Mouse (Mus musculus): ENCODE data around the gene Snd1. TPM values are rescaled to one million over a fixed set of nuclear protein-coding genes. Genes with fewer than 3 reads are reported as not detected.
A peak's percentile ranks its signal among the peaks of the same experiment; 100 is the strongest.

Gene Snd1
- polyA plus RNA-seq, 1 experiment from 2014 or later: 139 TPM

DNA sequence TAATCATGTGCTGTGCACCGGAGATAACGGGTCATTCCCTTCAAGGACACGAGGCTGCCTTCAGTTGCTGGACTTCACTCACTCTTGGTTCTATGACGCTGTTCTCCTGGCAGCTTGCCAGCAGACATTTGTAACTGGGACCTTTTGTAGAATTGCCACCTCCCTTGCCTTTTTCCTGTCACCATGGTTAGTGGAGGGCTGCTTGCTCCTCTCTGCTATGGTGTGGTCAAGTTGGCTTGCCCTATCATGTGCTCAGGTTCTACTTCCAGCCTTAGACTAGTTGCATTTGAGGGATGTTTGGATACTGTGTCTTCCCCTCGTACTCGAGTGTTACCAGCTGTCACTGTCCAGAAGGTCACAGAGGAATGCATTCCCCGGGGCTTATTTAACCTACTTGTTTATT, 143.8 kb downstream of the Snd1 start:
- H3K4me3 ChIP-seq (ENCODE audit: low read depth, low read length): no peak overlapping the region
- peak; percentile 74 for DNase-seq (ENCODE audit: low spot score)
- 22% methylated on average over 7 of the region's 7 CpGs for WGBS
- no peaks in the 10 kb centered on the region for H3K9me3 ChIP-seq (ENCODE audit: control insufficient read depth, low read length)
- H3K27ac ChIP-seq (ENCODE audit: low read depth): no peak overlapping the region
- peaks cover 29% of the 10 kb centered on the region for H3K4me1 ChIP-seq (replicated peaks; ENCODE audit: control insufficient read depth, insufficient read depth, low read length)
- H3K27me3 ChIP-seq (replicated peaks; ENCODE audit: control insufficient read depth, insufficient read depth, low read length): no peaks in the 10 kb centered on the region
- peak; percentile 43; the same call in 1 of the 2 replicates for ATAC-seq (replicated peaks; ENCODE audit: low FRiP score, low TSS enrichment, low read depth)
- no peak overlapping the region for H3K9ac ChIP-seq (ENCODE audit: low read length)
- H3K36me3 ChIP-seq (ENCODE audit: control insufficient read depth, insufficient read depth, low read length): no peaks in the 10 kb centered on the region
- H3K4me2 ChIP-seq (ENCODE audit: low read length): no peak overlapping the region

DNA sequence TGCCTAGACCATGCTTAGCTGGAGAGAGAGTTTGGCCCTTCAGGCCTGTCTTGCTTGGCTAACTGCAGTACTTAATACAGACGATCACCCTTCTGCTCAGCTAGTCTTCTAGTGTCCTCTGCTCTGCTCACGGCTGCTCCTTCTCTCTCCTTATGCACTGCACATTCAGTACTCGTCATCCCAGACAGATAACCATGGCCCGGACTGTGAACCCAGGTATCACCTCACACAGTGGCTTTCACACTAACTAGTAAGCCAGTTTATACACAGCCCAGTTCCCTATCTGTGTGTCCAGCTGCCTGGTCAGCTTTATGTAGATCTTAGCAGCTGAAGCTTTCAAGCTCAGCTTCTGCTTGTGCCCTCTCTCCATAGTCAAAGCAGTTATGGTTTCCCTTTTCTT, 146.5 kb downstream of the Snd1 start:
- Histone ChIP-seq H3K27me3 (replicated peaks; ENCODE audit: control insufficient read depth, insufficient read depth, low read length) (no peaks in the 10 kb centered on the region), H3K4me1 (replicated peaks; ENCODE audit: control insufficient read depth, insufficient read depth, low read length) (peaks cover 29% of the 10 kb centered on the region), H3K9ac (ENCODE audit: low read length) (no peak overlapping the region), H3K9me3 (ENCODE audit: control insufficient read depth, low read length) (no peaks in the 10 kb centered on the region), H3K36me3 (ENCODE audit: control insufficient read depth, insufficient read depth, low read length) (peaks cover 5% of the 10 kb centered on the region; the same call in 1 of the 2 replicates), H3K27ac (ENCODE audit: low read depth) (no peak overlapping the region), H3K4me2 (ENCODE audit: low read length) (no peak overlapping the region), H3K4me3 (ENCODE audit: low read depth, low read length) (no peak overlapping the region)
- ATAC-seq (replicated peaks; ENCODE audit: low FRiP score, low TSS enrichment, low read depth): no peak
- DNase-seq (ENCODE audit: low spot score): peak; percentile 42
- 85% methylated on average over 4 of the region's 4 CpGs for WGBS

DNA sequence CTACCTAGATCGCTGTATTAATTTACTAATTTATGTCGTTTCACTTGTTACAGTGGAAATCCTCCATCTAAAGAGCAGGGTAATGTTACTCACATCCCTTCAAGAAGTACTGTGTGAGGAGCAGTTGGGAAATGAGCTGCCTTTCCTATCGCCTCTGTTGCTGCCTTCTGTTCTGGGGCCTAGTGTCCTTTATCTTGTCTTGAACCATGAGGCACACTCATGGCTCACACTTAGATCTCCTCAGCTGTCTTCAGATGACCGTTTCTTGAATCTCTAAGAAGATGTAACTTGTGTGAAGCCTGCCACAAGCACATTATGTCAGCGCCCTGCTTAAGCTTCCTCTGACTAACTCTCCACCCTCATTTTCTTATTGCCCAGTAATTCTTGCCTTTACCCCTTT, 147.0 kb downstream of the Snd1 start:
- 90% methylated on average over 5 of the region's 5 CpGs for WGBS
- DNase-seq (ENCODE audit: low spot score): peak; percentile 25
- peaks cover 9% of the 10 kb centered on the region; the same call in 1 of the 2 replicates for H3K36me3 ChIP-seq (ENCODE audit: control insufficient read depth, insufficient read depth, low read length)
- peaks cover 29% of the 10 kb centered on the region for H3K4me1 ChIP-seq (replicated peaks; ENCODE audit: control insufficient read depth, insufficient read depth, low read length)
- H3K4me2 ChIP-seq (ENCODE audit: low read length): no peak overlapping the region
- ATAC-seq (replicated peaks; ENCODE audit: low FRiP score, low TSS enrichment, low read depth): no peak
- no peaks in the 10 kb centered on the region for H3K9me3 ChIP-seq (ENCODE audit: control insufficient read depth, low read length)
- H3K27ac ChIP-seq (ENCODE audit: low read depth): no peak overlapping the region; the same call in 1 of the 2 replicates
- no peaks in the 10 kb centered on the region for H3K27me3 ChIP-seq (replicated peaks; ENCODE audit: control insufficient read depth, insufficient read depth, low read length)
- H3K4me3 ChIP-seq (ENCODE audit: low read depth, low read length): no peak overlapping the region
- H3K9ac ChIP-seq (ENCODE audit: low read length): no peak overlapping the region

DNA sequence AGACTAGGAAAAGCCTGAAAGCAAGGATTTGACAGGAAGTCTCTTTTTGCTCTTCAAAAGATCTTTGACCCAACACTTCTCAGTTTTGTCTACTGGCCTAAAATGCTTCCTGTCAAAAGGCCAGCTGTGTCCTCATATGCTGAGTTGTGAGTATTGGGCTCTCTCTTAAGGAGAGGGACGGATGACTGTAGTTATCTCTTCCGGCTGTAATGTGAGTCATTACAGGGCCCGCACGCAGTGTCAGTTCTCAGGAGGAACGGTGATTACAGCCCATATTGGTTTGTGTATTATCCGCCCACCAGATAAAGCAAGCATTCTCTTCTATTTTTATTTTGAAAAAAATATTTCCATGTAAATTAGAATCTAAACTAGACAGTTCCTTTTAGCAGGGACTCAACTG, 147.6 kb downstream of the Snd1 start:
- ATAC-seq (replicated peaks; ENCODE audit: low FRiP score, low TSS enrichment, low read depth) (no peak), DNase-seq (ENCODE audit: low spot score) (peak; percentile 34)
- Histone ChIP-seq H3K9ac (ENCODE audit: low read length) (no peak overlapping the region), H3K4me3 (ENCODE audit: low read depth, low read length) (no peak overlapping the region), H3K9me3 (ENCODE audit: control insufficient read depth, low read length) (no peaks in the 10 kb centered on the region), H3K27me3 (replicated peaks; ENCODE audit: control insufficient read depth, insufficient read depth, low read length) (no peaks in the 10 kb centered on the region), H3K4me1 (replicated peaks; ENCODE audit: control insufficient read depth, insufficient read depth, low read length) (peaks cover 29% of the 10 kb centered on the region), H3K27ac (ENCODE audit: low read depth) (no peak overlapping the region; the same call in 1 of the 2 replicates), H3K4me2 (ENCODE audit: low read length) (no peak overlapping the region), H3K36me3 (ENCODE audit: control insufficient read depth, insufficient read depth, low read length) (peaks cover 13% of the 10 kb centered on the region; the same call in 1 of the 2 replicates)
- 49% methylated on average over 6 of the region's 6 CpGs for WGBS

DNA sequence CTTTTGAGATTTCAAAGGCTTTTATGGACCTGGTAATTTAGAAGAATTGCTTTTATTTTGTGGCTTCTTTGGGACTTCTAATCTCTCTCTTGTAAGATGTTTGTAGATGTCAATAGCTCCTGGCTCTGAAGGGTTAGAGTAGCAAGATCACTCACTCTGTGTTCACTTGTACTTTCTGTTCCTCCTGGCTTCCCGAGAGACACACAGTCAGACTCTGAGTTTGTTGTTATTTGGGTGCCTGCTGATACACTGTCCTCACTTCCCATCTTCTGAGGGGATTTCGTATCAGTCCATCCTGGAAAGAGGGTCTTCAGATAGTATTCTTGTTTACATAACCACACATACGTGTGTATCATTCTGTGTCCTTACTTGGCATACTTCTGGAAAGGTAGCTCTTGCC, 148.0 kb downstream of the Snd1 start:
- no peak for ATAC-seq (replicated peaks; ENCODE audit: low FRiP score, low TSS enrichment, low read depth)
- no peak for DNase-seq (ENCODE audit: low spot score)
- no peak overlapping the region for H3K9ac ChIP-seq (ENCODE audit: low read length)
- no peak overlapping the region for H3K4me2 ChIP-seq (ENCODE audit: low read length)
- H3K9me3 ChIP-seq (ENCODE audit: control insufficient read depth, low read length): no peaks in the 10 kb centered on the region
- peaks cover 13% of the 10 kb centered on the region; the same call in 1 of the 2 replicates for H3K36me3 ChIP-seq (ENCODE audit: control insufficient read depth, insufficient read depth, low read length)
- no peaks in the 10 kb centered on the region for H3K27me3 ChIP-seq (replicated peaks; ENCODE audit: control insufficient read depth, insufficient read depth, low read length)
- H3K4me3 ChIP-seq (ENCODE audit: low read depth, low read length): no peak overlapping the region
- peaks cover 26% of the 10 kb centered on the region for H3K4me1 ChIP-seq (replicated peaks; ENCODE audit: control insufficient read depth, insufficient read depth, low read length)
- H3K27ac ChIP-seq (ENCODE audit: low read depth): no peak overlapping the region
- WGBS: 82% methylated on average over 3 of the region's 3 CpGs

DNA sequence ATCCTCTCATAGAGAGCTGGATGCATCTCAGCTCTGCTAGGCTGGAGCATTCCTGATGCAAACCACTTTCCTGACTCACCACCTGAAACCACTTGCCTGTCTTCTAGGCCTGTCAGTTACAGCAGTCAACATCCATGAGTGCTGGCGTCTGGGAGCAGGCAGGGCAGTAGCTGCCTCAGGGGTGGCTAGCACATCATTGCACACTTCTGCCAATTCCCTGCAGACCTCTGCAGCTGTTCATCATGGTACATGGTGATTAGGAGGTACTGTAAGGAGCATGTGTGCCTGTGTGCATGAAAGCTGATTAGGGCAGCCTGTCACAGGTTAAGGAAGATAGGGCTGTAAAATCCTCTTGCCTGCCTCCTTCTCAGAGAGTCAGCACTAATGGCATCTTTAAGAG, 153.5 kb downstream of the Snd1 start:
- Histone ChIP-seq H3K9ac (ENCODE audit: low read length) (no peak overlapping the region), H3K27ac (ENCODE audit: low read depth) (no peak overlapping the region), H3K36me3 (ENCODE audit: control insufficient read depth, insufficient read depth, low read length) (peaks cover 13% of the 10 kb centered on the region; the same call in 1 of the 2 replicates), H3K4me1 (replicated peaks; ENCODE audit: control insufficient read depth, insufficient read depth, low read length) (peaks cover 7% of the 10 kb centered on the region), H3K4me3 (ENCODE audit: low read depth, low read length) (no peak overlapping the region), H3K9me3 (ENCODE audit: control insufficient read depth, low read length) (no peaks in the 10 kb centered on the region), H3K4me2 (ENCODE audit: low read length) (no peak overlapping the region), H3K27me3 (replicated peaks; ENCODE audit: control insufficient read depth, insufficient read depth, low read length) (no peaks in the 10 kb centered on the region)
- WGBS: 75% methylated on average over 1 of the region's 1 CpGs
- DNase-seq (ENCODE audit: low spot score): peak; percentile 39
- no peak for ATAC-seq (replicated peaks; ENCODE audit: low FRiP score, low TSS enrichment, low read depth)

DNA sequence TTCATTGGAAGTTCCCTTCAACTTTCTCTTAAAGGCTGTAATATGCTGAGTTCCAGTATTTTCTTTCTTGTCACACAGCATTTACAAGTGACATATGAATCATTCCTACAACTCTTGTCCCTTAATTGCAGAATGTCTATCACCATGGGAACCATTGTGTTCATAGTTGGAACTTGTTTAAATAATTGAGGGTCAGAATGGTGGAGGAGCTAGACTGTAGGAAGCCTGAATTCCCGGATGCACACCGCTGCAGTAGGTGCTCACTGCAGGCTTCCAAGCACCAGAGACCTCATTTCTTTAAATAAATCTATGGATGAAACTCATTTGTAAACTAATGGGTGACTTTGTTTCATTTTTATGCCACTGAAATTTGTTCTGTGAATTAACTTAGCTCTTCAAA, 154.9 kb downstream of the Snd1 start:
- WGBS: 65% methylated on average over 2 of the region's 2 CpGs
- no peaks in the 10 kb centered on the region for H3K9me3 ChIP-seq (ENCODE audit: control insufficient read depth, low read length)
- peaks cover 7% of the 10 kb centered on the region for H3K4me1 ChIP-seq (replicated peaks; ENCODE audit: control insufficient read depth, insufficient read depth, low read length)
- DNase-seq (ENCODE audit: low spot score): no peak
- no peak for ATAC-seq (replicated peaks; ENCODE audit: low FRiP score, low TSS enrichment, low read depth)
- H3K9ac ChIP-seq (ENCODE audit: low read length): no peak overlapping the region
- no peaks in the 10 kb centered on the region for H3K27me3 ChIP-seq (replicated peaks; ENCODE audit: control insufficient read depth, insufficient read depth, low read length)
- peaks cover 13% of the 10 kb centered on the region; the same call in 1 of the 2 replicates for H3K36me3 ChIP-seq (ENCODE audit: control insufficient read depth, insufficient read depth, low read length)
- no peak overlapping the region for H3K4me2 ChIP-seq (ENCODE audit: low read length)
- H3K27ac ChIP-seq (ENCODE audit: low read depth): no peak overlapping the region
- no peak overlapping the region for H3K4me3 ChIP-seq (ENCODE audit: low read depth, low read length)

DNA sequence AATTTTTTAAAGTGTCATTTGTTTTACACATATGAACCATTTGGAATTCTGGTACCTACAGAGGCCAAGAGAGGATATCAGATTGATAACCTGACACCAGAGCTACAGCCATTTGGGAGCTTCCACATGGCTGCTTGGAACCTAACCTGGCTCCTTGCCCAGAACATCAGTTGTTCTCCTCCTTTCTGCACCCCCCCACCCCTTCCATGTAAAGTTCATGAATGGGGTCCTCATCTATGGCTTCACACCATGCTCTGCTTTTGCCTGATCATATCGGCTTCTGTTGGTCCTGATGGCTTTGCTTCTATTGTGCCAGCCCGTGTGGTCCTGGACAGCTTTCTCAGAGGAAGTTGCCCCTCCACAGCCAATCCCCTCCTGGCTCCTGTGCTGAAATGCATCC, 156.0 kb downstream of the Snd1 start:
- H3K27ac ChIP-seq (ENCODE audit: low read depth): no peak overlapping the region
- H3K4me1 ChIP-seq (replicated peaks; ENCODE audit: control insufficient read depth, insufficient read depth, low read length): peaks cover 7% of the 10 kb centered on the region
- H3K9me3 ChIP-seq (ENCODE audit: control insufficient read depth, low read length): no peaks in the 10 kb centered on the region
- H3K4me2 ChIP-seq (ENCODE audit: low read length): no peak overlapping the region
- H3K36me3 ChIP-seq (ENCODE audit: control insufficient read depth, insufficient read depth, low read length): peaks cover 12% of the 10 kb centered on the region; the same call in 1 of the 2 replicates
- WGBS: 95% methylated on average over 2 of the region's 2 CpGs
- no peak overlapping the region for H3K4me3 ChIP-seq (ENCODE audit: low read depth, low read length)
- DNase-seq (ENCODE audit: low spot score) (no peak), ATAC-seq (replicated peaks; ENCODE audit: low FRiP score, low TSS enrichment, low read depth) (no peak)
- no peaks in the 10 kb centered on the region for H3K27me3 ChIP-seq (replicated peaks; ENCODE audit: control insufficient read depth, insufficient read depth, low read length)
- no peak overlapping the region for H3K9ac ChIP-seq (ENCODE audit: low read length)

DNA sequence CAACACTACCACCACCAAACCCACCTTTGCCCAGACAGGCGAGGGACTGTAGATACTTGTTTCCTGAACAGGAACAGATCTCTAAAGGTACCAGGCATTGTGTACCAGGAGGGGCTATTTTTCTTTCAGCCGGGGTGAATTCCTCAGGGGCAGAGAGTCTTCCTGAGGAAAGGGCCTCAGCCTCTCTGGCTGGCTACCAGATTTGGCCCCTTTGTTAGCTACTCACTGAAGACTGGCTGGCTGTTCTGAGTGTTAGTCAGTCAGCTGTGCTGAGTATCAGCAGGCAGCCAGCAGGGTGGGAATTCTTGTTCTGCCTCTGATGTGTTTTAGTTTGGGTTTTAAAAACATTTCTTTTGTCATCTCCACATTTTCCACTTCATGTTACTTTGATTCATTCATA, 158.2 kb downstream of the Snd1 start:
- Histone ChIP-seq H3K4me1 (replicated peaks; ENCODE audit: control insufficient read depth, insufficient read depth, low read length) (peaks cover 7% of the 10 kb centered on the region), H3K27ac (ENCODE audit: low read depth) (no peak overlapping the region), H3K4me3 (ENCODE audit: low read depth, low read length) (no peak overlapping the region), H3K4me2 (ENCODE audit: low read length) (no peak overlapping the region), H3K9me3 (ENCODE audit: control insufficient read depth, low read length) (no peaks in the 10 kb centered on the region), H3K9ac (ENCODE audit: low read length) (no peak overlapping the region), H3K36me3 (ENCODE audit: control insufficient read depth, insufficient read depth, low read length) (no peaks in the 10 kb centered on the region), H3K27me3 (replicated peaks; ENCODE audit: control insufficient read depth, insufficient read depth, low read length) (no peaks in the 10 kb centered on the region)
- WGBS: 40% methylated on average over 2 of the region's 2 CpGs
- ATAC-seq (replicated peaks; ENCODE audit: low FRiP score, low TSS enrichment, low read depth) (no peak), DNase-seq (ENCODE audit: low spot score) (no peak)
